Mouse (Mus musculus) embryonic fibroblast, embryonic 13.5 days (primary cell): ENCODE measurements around the gene Ercc4.

ENCODE experiments used
- CTCF ChIP-seq: IDR thresholded peaks from 2 replicates; pipeline ENCODE4 v1.5.1; 2011; ENCODE audit warnings: mild to moderate bottlenecking, control low read depth, low read length, moderate library complexity, borderline replicate concordance; ENCODE audit not compliant: insufficient read depth
- POLR2A ChIP-seq: IDR thresholded peaks from 2 replicates; pipeline ENCODE4 v1.6.1; 2011; ENCODE audit warnings: low read depth, mild to moderate bottlenecking, control low read depth, low read length, moderate library complexity

- TF ChIP-seq CTCF (no peak), POLR2A (no peak)
Measured at GRCm38 (mm10) chr16:13158906-13159889, 49.7 kb downstream of the Ercc4 start.
